Mouse (Mus musculus) forebrain, embryonic 11.5 days (tissue): Measurements from ENCODE around the gene Nr5a1. TPM values are rescaled to one million over a fixed set of nuclear protein-coding genes. Genes with fewer than 3 reads are reported as not detected.

Source experiments
- ATAC-seq: fragments of 200-750 bp; cut with Nextera tagmentation; replicated peaks from 2 replicates; pipeline ENCODE4 v1.8.0; 2017; ENCODE audit warnings: moderate TSS enrichment; ENCODE audit not compliant: low FRiP score
- DNase-seq: peaks from one replicate; pipeline ENCODE4 v3.0.0-alpha.2; 2017; ENCODE audit warnings: low spot score
- H3K27ac ChIP-seq: fragments of 300-500 bp; sonication (generic); 2 replicates; pipeline ENCODE4 v1.5.1; 2014; ENCODE audit warnings: low read depth, low read length
- H3K27me3 ChIP-seq: fragments of 300-500 bp; sonication (generic); 2 replicates; pipeline ENCODE4 v1.6.1; 2014; ENCODE audit warnings: mild to moderate bottlenecking, low read length, mixed read lengths; ENCODE audit not compliant: control insufficient read depth, insufficient read depth
- H3K36me3 ChIP-seq: fragments of 300-500 bp; sonication (generic); 2 replicates; pipeline ENCODE4 v1.6.1; 2014; ENCODE audit warnings: mild to moderate bottlenecking, low read length, moderate library complexity, mixed read lengths; ENCODE audit not compliant: control insufficient read depth, insufficient read depth
- H3K4me1 ChIP-seq: fragments of 300-500 bp; sonication (generic); replicated peaks from 2 replicates; pipeline ENCODE4 v1.6.1; 2014; ENCODE audit warnings: low read length, mixed read lengths; ENCODE audit not compliant: control insufficient read depth, insufficient read depth
- H3K4me2 ChIP-seq: fragments of 300-500 bp; sonication (generic); 2 replicates; pipeline ENCODE4 v1.6.1; 2014; ENCODE audit warnings: low read depth, mild to moderate bottlenecking, low read length, moderate library complexity, mixed read lengths; ENCODE audit not compliant: severe bottlenecking
- H3K4me3 ChIP-seq: fragments of 300-500 bp; sonication (generic); 2 replicates; pipeline ENCODE4 v1.5.1; 2014; ENCODE audit warnings: low read depth, low read length
- H3K9ac ChIP-seq: fragments of 300-500 bp; sonication (generic); 2 replicates; pipeline ENCODE4 v1.6.1; 2014; ENCODE audit warnings: low read length
- H3K9me3 ChIP-seq: fragments of 300-500 bp; sonication (generic); 2 replicates; pipeline ENCODE4 v1.6.1; 2016; ENCODE audit warnings: low read length, mixed read lengths; ENCODE audit not compliant: control insufficient read depth
- WGBS: fragments of 180-500 bp; shearing (Covaris S2); extraction: QIAGEN DNeasy Blood & Tissue Kit; methylation state at CpG from one replicate; pipeline ENCODE4 v1.1.7; 2014; 5-methylcytosine and 5-hydroxymethylcytosine counted together
- polyA plus RNA-seq: library from polyadenylated mRNA; unstranded; fragments of >200 nt; fragmentation: Nextera tagmentation; extraction: Ambion mirVana; gene quantifications from 2 replicates; pipeline ENCODE4 v1.2.1, GENCODE M21; 2014

Gene Nr5a1
- polyA plus RNA-seq, 1 experiment from 2014 or later: 0.40 TPM

- Histone ChIP-seq H3K27ac (no peak overlapping the region), H3K4me3 (no peak overlapping the region), H3K9ac (no peak overlapping the region), H3K4me2 (no peak overlapping the region), H3K27me3 (no peaks in the 10 kb centered on the region), H3K36me3 (no peaks in the 10 kb centered on the region), H3K4me1 (no peaks in the 10 kb centered on the region), H3K9me3 (no peaks in the 10 kb centered on the region)
- WGBS: 67% methylated on average over 9 of the region's 9 CpGs
- DNase-seq: no peak
- ATAC-seq: peak; percentile 39; the same call in 1 of the 2 replicates
These were observed 38.9 kb downstream of the Nr5a1 start for GRCm38 (mm10) chr2:38675366-38675969.

GRCm38 (mm10) chr2:38672496-38672895, 41.8 kb downstream of the Nr5a1 start:
- Histone ChIP-seq H3K4me2 (no peak overlapping the region), H3K36me3 (no peaks in the 10 kb centered on the region), H3K9ac (no peak overlapping the region), H3K4me1 (0 out of 2 replicates have a peak, but pooled peaks cover 4% of the 10 kb centered on the region), H3K27me3 (no peaks in the 10 kb centered on the region), H3K27ac (no peak overlapping the region), H3K9me3 (no peaks in the 10 kb centered on the region), H3K4me3 (no peak overlapping the region)
- 65% methylated on average over 11 of the region's 11 CpGs for WGBS
- ATAC-seq (no peak), DNase-seq (no peak)

DNA sequence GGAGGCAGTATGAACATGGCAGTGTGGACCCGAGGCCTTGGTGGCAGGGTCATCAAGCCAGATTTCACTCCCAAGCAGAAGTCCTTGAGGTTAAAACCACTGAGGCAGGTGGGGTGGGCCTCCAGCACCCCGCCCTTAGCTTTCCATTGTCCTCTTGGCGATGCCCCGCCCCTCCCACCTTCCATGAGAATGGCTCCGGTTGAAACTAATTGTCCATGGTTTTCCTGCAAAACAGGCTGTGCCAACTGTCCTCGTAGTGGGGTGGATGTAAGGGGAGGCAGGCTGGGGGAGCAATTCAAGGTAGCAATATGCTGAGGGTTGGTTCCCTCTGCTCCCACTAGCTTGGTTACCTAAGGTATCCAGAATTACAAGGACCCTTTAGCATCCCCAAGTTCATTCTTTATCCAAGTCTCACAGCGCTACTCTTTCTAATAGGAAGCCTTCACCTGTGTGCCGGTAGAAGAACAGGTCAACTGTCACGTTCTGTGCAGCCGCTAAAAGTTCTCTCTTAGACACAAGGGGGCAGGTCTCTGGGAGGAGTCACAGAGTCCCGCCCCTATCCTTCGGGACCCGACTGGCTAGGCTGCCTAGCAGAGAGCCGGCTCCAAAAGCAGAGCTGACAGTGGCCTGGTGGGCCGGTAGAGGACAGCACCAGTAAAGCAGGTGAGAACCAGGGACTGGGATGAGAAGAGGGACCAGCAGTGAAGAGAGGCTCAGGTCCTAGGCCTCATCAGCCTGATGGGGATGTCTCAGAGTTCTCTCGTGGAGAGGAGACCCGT, 45.4 kb downstream of the Nr5a1 start:
- H3K27me3 ChIP-seq: no peaks in the 10 kb centered on the region
- H3K4me2 ChIP-seq: peak overlapping the region; percentile 26; the same call in 1 of the 2 replicates
- no peak overlapping the region for H3K9ac ChIP-seq
- no peaks in the 10 kb centered on the region for H3K9me3 ChIP-seq
- ATAC-seq (peak; percentile 76), DNase-seq (peak; percentile 75)
- no peak overlapping the region for H3K4me3 ChIP-seq
- no peaks in the 10 kb centered on the region for H3K36me3 ChIP-seq
- 0 out of 2 replicates have a peak, but pooled peaks cover 4% of the 10 kb centered on the region for H3K4me1 ChIP-seq
- no peak overlapping the region for H3K27ac ChIP-seq
- WGBS: 11% methylated on average over 17 of the region's 17 CpGs

DNA sequence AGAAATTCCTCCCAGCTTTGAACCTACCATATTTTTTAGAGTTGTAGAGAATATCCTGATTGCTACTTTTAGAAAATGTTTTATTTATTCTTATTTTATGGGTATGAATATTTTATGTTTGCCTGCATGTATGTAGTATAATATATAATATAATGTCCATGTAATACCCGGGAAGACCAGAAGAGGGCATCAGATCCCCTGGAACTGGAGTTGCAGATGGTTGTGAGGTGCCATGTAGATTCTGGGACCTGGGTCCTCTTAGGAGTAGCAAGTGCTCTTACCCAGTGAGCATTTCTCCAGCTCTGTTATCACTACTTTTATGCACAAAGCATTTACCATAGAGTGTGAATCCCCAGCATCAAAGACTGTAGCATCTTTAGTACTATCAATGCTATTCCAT, 52.9 kb downstream of the Nr5a1 start:
- Histone ChIP-seq H3K27me3 (no peaks in the 10 kb centered on the region), H3K36me3 (no peaks in the 10 kb centered on the region), H3K4me2 (no peak overlapping the region), H3K27ac (no peak overlapping the region), H3K9ac (no peak overlapping the region), H3K4me1 (no peaks in the 10 kb centered on the region), H3K4me3 (no peak overlapping the region), H3K9me3 (no peaks in the 10 kb centered on the region)
- no peak for ATAC-seq
- no peak for DNase-seq
- 5% methylated on average over 1 of the region's 1 CpGs for WGBS

DNA sequence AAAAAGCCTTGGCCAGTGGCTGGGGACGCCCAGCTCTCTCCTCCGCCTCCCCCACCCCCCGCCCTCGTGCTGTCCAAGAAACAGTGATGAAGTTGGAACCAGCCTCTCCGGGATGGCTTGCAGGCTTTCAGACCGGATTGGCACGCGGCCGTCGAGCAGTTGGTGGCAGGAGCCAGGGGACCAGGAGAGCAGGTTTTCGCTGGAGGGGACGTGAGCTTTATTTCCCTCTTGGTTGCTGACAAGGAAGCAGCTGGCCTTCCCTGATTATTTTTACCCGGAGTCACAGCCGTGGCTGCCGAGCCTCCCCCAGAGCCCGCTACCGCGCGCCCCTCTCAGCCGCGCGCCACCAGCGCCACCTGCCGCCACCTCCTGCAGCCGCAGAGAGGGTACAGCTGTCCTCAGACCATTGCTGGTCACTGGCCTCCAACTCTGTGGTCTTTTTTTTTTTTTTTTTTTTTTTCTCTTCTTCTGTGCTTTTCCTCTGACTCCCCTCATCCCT, 56.0 kb downstream of the Nr5a1 start:
- ATAC-seq (peak; percentile 95), DNase-seq (peak; percentile 90)
- Histone ChIP-seq H3K4me1 (no peaks in the 10 kb centered on the region), H3K27ac (no peak overlapping the region), H3K36me3 (no peaks in the 10 kb centered on the region), H3K4me2 (peak overlapping the region; percentile 60), H3K9me3 (no peaks in the 10 kb centered on the region), H3K27me3 (no peaks in the 10 kb centered on the region), H3K4me3 (peak overlapping the region; percentile 33), H3K9ac (peak overlapping the region; percentile 62)
- under 1% methylated on average over 25 of the region's 25 CpGs for WGBS

DNA sequence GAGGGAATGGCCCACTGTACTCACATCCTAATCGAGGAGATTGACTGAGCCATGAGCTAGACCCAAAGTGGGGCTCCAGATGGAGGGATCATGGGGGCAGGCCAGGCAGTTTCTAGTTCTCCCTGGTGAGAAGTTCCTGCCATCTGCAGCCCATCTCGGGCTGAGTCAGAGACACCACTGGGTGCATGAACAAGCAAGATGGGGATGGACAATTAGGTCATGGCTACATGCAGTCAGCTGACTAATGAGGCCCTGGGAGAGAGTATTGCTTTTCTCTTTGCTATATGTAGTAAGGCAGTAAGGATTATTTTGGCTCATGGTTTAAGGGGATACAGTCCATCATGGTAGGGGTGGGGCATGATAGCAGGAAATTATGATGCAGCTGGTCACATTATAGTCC, 60.6 kb downstream of the Nr5a1 start:
- ATAC-seq: no peak
- 82% methylated on average over 2 of the region's 2 CpGs for WGBS

GRCm38 (mm10) chr2:38653293-38653619, 61.1 kb downstream of the Nr5a1 start:
- H3K36me3 ChIP-seq: no peaks in the 10 kb centered on the region

More for the DNA sequence above, 60.6 kb downstream of the Nr5a1 start:
- Histone ChIP-seq H3K27ac (no peak overlapping the region), H3K27me3 (no peaks in the 10 kb centered on the region), H3K9ac (no peak overlapping the region), H3K9me3 (no peaks in the 10 kb centered on the region), H3K4me2 (no peak overlapping the region), H3K4me1 (no peaks in the 10 kb centered on the region), H3K36me3 (no peaks in the 10 kb centered on the region), H3K4me3 (no peak overlapping the region)
- peak; percentile 13 for DNase-seq

GRCm38 (mm10) chr2:38652565-38653292, 61.6 kb downstream of the Nr5a1 start:
- ATAC-seq: no peak
- H3K27me3 ChIP-seq: no peaks in the 10 kb centered on the region

More at GRCm38 (mm10) chr2:38653293-38653619, 61.1 kb downstream of the Nr5a1 start:
- Histone ChIP-seq H3K27me3 (no peaks in the 10 kb centered on the region), H3K9me3 (no peaks in the 10 kb centered on the region), H3K27ac (no peak overlapping the region), H3K4me1 (no peaks in the 10 kb centered on the region), H3K4me3 (no peak overlapping the region), H3K4me2 (no peak overlapping the region), H3K9ac (no peak overlapping the region)
- 86% methylated on average over 5 of the region's 5 CpGs for WGBS
- DNase-seq (peak; percentile 33), ATAC-seq (no peak)

More at GRCm38 (mm10) chr2:38652565-38653292, 61.6 kb downstream of the Nr5a1 start:
- WGBS: 72% methylated on average over 10 of the region's 10 CpGs
- H3K9me3 ChIP-seq: no peaks in the 10 kb centered on the region
- H3K36me3 ChIP-seq: no peaks in the 10 kb centered on the region
- no peaks in the 10 kb centered on the region for H3K4me1 ChIP-seq
- H3K4me3 ChIP-seq: no peak overlapping the region
- DNase-seq: peak; percentile 44
- H3K27ac ChIP-seq: no peak overlapping the region
- no peak overlapping the region for H3K9ac ChIP-seq
- no peak overlapping the region for H3K4me2 ChIP-seq
